Mouse (Mus musculus): ENCODE measurements around the gene Adk. TPM values are rescaled to one million over a fixed set of nuclear protein-coding genes. Genes with fewer than 3 reads are reported as not detected.

Gene Adk
- total and polyA plus RNA-seq, 2 experiments from 2014 or later, result 126 to 246 TPM

DNA sequence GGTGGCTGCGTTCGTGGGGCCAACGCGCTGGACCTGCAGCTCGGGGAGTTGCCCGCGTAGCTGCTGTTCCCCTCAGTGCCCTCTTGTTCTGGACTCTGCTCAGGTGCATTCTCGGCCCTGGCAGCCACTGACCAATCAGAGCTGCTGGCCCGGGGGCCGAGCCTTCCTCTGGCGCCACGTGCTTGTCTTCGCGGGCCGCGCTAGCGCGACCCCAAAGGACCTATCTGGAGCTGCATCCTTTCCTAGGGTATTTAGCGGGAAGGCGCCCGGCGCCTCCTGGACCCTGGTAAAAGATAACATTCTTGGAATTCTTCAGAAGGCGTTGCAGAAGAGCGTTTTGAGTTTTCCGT, 382 bp downstream of the Adk start:
- TF ChIP-seq CTCF (IDR thresholded peaks at IDR 0.05; ENCODE audit: low read depth), result peak; percentile 8; the same call in 1 of the 2 replicates
- no peak for TF ChIP-seq EP300 (IDR thresholded peaks at IDR 0.05; ENCODE audit: low read depth)
- Histone ChIP-seq H3K27ac (ENCODE audit: low read depth) (peak overlapping the region; percentile 96), H3K4me1 (ENCODE audit: control insufficient read depth, insufficient read depth) (peaks cover 21% of the 10 kb centered on the region), H3K4me3 (ENCODE audit: low read depth, low read length) (peak overlapping the region; percentile 91), H3K4me2 (ENCODE audit: low read depth, low read length) (peak overlapping the region; percentile 76), H3K36me3 (replicated peaks; ENCODE audit: control insufficient read depth, insufficient read depth, low read length) (no peaks in the 10 kb centered on the region), H3K9me3 (replicated peaks; ENCODE audit: control insufficient read depth, low read length) (no peaks in the 10 kb centered on the region), H3K9ac (replicated peaks; ENCODE audit: low read depth, low read length) (peak overlapping the region; percentile 86), H3K27me3 (ENCODE audit: control insufficient read depth, insufficient read depth, low read length) (no peaks in the 10 kb centered on the region)
- WGBS, result 0% methylated on average over 25 of the region's 25 CpGs
- ATAC-seq (ENCODE audit: insufficient read depth, low read depth) (peak; percentile 76), DNase-seq (ENCODE audit: low spot score) (peak; percentile 56)

DNA sequence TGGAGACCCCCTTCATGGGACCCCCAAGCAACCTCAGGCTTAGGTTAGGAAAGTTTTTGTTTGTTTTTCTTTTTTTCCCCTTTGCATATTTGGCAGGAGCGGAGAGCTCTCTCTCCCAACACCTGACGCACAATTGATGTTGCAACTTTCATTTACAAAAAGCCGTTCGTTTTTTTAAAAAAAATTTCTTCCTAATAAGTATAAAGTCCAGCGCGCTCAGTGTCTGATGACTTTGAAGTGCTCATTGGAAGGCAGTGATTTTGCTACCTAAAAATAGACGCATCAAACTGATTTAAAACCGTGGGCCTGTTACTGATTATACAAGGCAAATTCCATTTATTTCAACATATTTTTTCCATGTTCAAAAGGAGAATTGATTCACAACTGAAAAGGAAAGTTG, 777 bp downstream of the Adk start:
- TF ChIP-seq CTCF (IDR thresholded peaks at IDR 0.05; ENCODE audit: low read depth) (no peak), EP300 (IDR thresholded peaks at IDR 0.05; ENCODE audit: low read depth) (no peak)
- H3K4me1 ChIP-seq (ENCODE audit: control insufficient read depth, insufficient read depth), result peaks cover 17% of the 10 kb centered on the region

DNA sequence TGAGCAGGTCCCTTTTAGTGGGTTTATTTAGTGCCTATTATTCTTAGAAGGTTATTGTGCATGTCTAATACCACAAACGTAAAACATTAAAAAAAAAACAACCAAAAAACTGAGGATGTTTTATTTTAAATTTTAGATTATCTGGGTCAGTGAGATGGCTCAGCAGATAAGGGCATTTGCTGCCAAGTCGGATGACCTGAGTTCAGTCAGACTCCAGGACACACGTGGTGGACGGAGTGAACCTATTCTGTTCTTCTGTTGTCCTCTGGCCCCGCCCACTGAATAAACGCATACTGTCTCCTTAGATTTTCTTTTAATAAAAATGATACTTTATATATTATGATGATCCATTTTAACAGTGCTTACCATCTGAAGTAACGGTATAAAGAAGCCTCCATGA, 1.2 kb downstream of the Adk start:
- H3K27ac ChIP-seq (ENCODE audit: low read depth), result 0 out of 2 replicates have a peak overlapping the region, but pooled peaks have one; percentile 96
- DNase-seq (ENCODE audit: low spot score), result no peak
- WGBS, result 53% methylated on average over 7 of the region's 7 CpGs

More for the DNA sequence above, 777 bp downstream of the Adk start:
- Histone ChIP-seq H3K9me3 (replicated peaks; ENCODE audit: control insufficient read depth, low read length) (no peaks in the 10 kb centered on the region), H3K27me3 (ENCODE audit: control insufficient read depth, insufficient read depth, low read length) (no peaks in the 10 kb centered on the region), H3K4me2 (ENCODE audit: low read depth, low read length) (peak overlapping the region; percentile 76), H3K4me3 (ENCODE audit: low read depth, low read length) (peak overlapping the region; percentile 91), H3K9ac (replicated peaks; ENCODE audit: low read depth, low read length) (peak overlapping the region; percentile 86), H3K27ac (ENCODE audit: low read depth) (peak overlapping the region; percentile 96), H3K36me3 (replicated peaks; ENCODE audit: control insufficient read depth, insufficient read depth, low read length) (no peaks in the 10 kb centered on the region)
- ATAC-seq (ENCODE audit: insufficient read depth, low read depth), result no peak
- no peak for DNase-seq (ENCODE audit: low spot score)
- 3% methylated on average over 8 of the region's 8 CpGs for WGBS

DNA sequence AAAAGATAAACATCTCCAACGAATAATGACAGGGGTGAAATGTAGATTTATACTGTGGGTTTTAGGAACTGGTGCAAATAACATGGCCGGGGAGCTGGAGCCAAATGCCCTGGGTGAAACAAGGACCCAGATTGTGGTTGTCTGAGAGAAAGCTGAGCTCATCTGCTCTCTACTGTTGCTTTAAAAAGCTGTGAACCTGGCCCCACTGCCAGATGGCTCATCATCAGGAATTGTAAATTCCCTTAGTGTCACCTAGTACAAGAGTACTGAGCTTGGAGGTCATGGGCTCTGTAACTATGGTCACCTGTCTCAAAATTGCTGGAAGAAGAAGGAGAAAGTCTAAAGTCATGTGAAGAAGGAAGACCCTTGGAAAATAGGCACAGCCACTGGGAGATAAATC, 6.6 kb downstream of the Adk start:
- Histone ChIP-seq H3K4me1 (ENCODE audit: control insufficient read depth, insufficient read depth) (0 out of 2 replicates have a peak, but pooled peaks cover under 1% of the 10 kb centered on the region), H3K9me3 (replicated peaks; ENCODE audit: control insufficient read depth, low read length) (no peaks in the 10 kb centered on the region), H3K36me3 (replicated peaks; ENCODE audit: control insufficient read depth, insufficient read depth, low read length) (no peaks in the 10 kb centered on the region), H3K4me2 (ENCODE audit: low read depth, low read length) (no peak overlapping the region), H3K27ac (ENCODE audit: low read depth) (no peak overlapping the region), H3K27me3 (ENCODE audit: control insufficient read depth, insufficient read depth, low read length) (no peaks in the 10 kb centered on the region), H3K9ac (replicated peaks; ENCODE audit: low read depth, low read length) (no peak overlapping the region), H3K4me3 (ENCODE audit: low read depth, low read length) (no peak overlapping the region)
- ATAC-seq (ENCODE audit: insufficient read depth, low read depth), result no peak
- TF ChIP-seq CTCF (IDR thresholded peaks at IDR 0.05; ENCODE audit: low read depth), result no peak
- TF ChIP-seq EP300 (IDR thresholded peaks at IDR 0.05; ENCODE audit: low read depth), result no peak
- DNase-seq (ENCODE audit: low spot score), result no peak
- WGBS, result 71% methylated on average over 2 of the region's 2 CpGs

More for the DNA sequence above, 1.2 kb downstream of the Adk start:
- no peaks in the 10 kb centered on the region for H3K36me3 ChIP-seq (replicated peaks; ENCODE audit: control insufficient read depth, insufficient read depth, low read length)
- peaks cover 15% of the 10 kb centered on the region for H3K4me1 ChIP-seq (ENCODE audit: control insufficient read depth, insufficient read depth)
- no peaks in the 10 kb centered on the region for H3K9me3 ChIP-seq (replicated peaks; ENCODE audit: control insufficient read depth, low read length)
- H3K4me2 ChIP-seq (ENCODE audit: low read depth, low read length), result peak overlapping the region; percentile 76
- no peak for ATAC-seq (ENCODE audit: insufficient read depth, low read depth)
- H3K9ac ChIP-seq (replicated peaks; ENCODE audit: low read depth, low read length), result peak overlapping the region; percentile 86; the same call in 1 of the 2 replicates
- peak overlapping the region; percentile 91 for H3K4me3 ChIP-seq (ENCODE audit: low read depth, low read length)
- no peaks in the 10 kb centered on the region for H3K27me3 ChIP-seq (ENCODE audit: control insufficient read depth, insufficient read depth, low read length)
- TF ChIP-seq EP300 (IDR thresholded peaks at IDR 0.05; ENCODE audit: low read depth), result no peak
- TF ChIP-seq CTCF (IDR thresholded peaks at IDR 0.05; ENCODE audit: low read depth), result no peak

- Histone ChIP-seq H3K4me3 (ENCODE audit: low read depth, low read length) (no peak overlapping the region), H3K9ac (replicated peaks; ENCODE audit: low read depth, low read length) (no peak overlapping the region), H3K4me1 (ENCODE audit: control insufficient read depth, insufficient read depth) (peaks cover 18% of the 10 kb centered on the region), H3K36me3 (replicated peaks; ENCODE audit: control insufficient read depth, insufficient read depth, low read length) (no peaks in the 10 kb centered on the region), H3K4me2 (ENCODE audit: low read depth, low read length) (no peak overlapping the region), H3K27ac (ENCODE audit: low read depth) (no peak overlapping the region), H3K9me3 (replicated peaks; ENCODE audit: control insufficient read depth, low read length) (no peaks in the 10 kb centered on the region), H3K27me3 (ENCODE audit: control insufficient read depth, insufficient read depth, low read length) (no peaks in the 10 kb centered on the region)
- DNase-seq (ENCODE audit: low spot score) (no peak), ATAC-seq (ENCODE audit: insufficient read depth, low read depth) (no peak)
- TF ChIP-seq EP300 (IDR thresholded peaks at IDR 0.05; ENCODE audit: low read depth), result no peak
- no peak for TF ChIP-seq CTCF (IDR thresholded peaks at IDR 0.05; ENCODE audit: low read depth)
- WGBS, result 70% methylated on average over 5 of the region's 5 CpGs
Observed at GRCm38 (mm10) chr14:21062766-21063513, 10.6 kb downstream of the Adk start.

All from heart, postnatal 0 days (tissue).